Mouse (Mus musculus) CD4-positive, CD25-positive, alpha-beta regulatory T cell, adult 9 weeks (primary cell): Measurements from ENCODE around the gene Mnat1. TPM values are rescaled to one million over a fixed set of nuclear protein-coding genes. Genes with fewer than 3 reads are reported as not detected.

Experiments
- polyA plus RNA-seq: library from polyadenylated mRNA; unstranded; fragments of 100-300 nt; shearing (Covaris generic); gene quantifications from one replicate; pipeline ENCODE4 v1.2.1, GENCODE M21; 2017

Gene Mnat1
- 38.0 TPM for polyA plus RNA-seq

GRCm38 (mm10) chr12:73123093-73124041 lies at the start of gene Mnat1:
TSS of gene Mnat1 (plus strand) at chr12:73123717.

DNA sequence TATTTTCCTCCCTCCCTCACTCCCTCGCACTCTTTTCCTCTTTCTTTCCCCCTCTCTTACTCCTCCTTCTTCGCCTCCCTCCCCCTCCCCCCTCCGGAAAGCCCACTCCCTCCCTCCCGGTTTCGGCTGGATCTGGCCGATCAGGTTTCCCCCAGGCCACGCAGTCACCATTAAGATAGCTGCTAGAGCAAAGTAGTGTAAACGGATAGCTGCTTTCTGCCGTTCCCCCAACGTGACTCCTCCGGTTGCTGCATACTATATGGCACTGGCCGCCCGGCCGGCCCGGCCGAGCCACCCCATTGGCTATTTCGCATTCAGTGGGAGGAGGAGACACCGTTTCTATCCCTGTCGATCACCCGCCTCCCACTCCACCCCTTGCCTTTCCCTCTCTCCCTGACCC lies 10.3 kb upstream of the Mnat1 start, which contains the start of gene Six4:
Gene Six4 (minus strand): TSS at position 261 of the 400 bp plus-strand sequence.

GRCm38 (mm10) chr12:73286287-73287092 lies 163.0 kb downstream of the Mnat1 start, which contains the start of the genes Trmt5 and Slc38a6:
TSS of gene Trmt5 (minus strand) at chr12:73286710.
TSS of gene Slc38a6 (plus strand) at chr12:73286779.

Other genes starting within 250 kb of the Mnat1 start
- gene Six6, start 183.8 kb upstream of the Mnat1 start, polyA plus RNA-seq, result not detected
- 0.33 TPM for gene 4930447C04Rik, start 182.9 kb upstream of the Mnat1 start, polyA plus RNA-seq
- gene Six1, start 69.8 kb upstream of the Mnat1 start, polyA plus RNA-seq, result not detected
- gene Six4, start 10.3 kb upstream of the Mnat1 start, polyA plus RNA-seq, result not detected
- 22.3 TPM for gene Trmt5, start 163.0 kb downstream of the Mnat1 start, polyA plus RNA-seq
- 7.1 TPM for gene Slc38a6, start 163.1 kb downstream of the Mnat1 start, polyA plus RNA-seq